Mouse (Mus musculus) urinary bladder, postnatal 10 days (tissue): ENCODE results near the gene Ifrd1.
A peak's percentile ranks its signal among the peaks of the same experiment; 100 is the strongest.
"Not testable (repeated sequence)": the region's sequence is repeated elsewhere in the genome, so short reads cannot be mapped to it uniquely, and the experiment has no call there.

Experiments
- DNase-seq: peaks from one replicate; pipeline ENCODE4 v3.0.0; 2022; ENCODE audit warnings: low spot score

Gene Ifrd1

GRCm38 (mm10) chr12:40248454-40249180, at the start of gene Ifrd1:
Gene Ifrd1, minus strand, starts transcription at chr12:40248504.
- DNase-seq, result no peak

GRCm38 (mm10) chr12:40286539-40286938, 38.2 kb upstream of the Ifrd1 start:
- no peak for DNase-seq

GRCm38 (mm10) chr12:40280596-40281325, 32.5 kb upstream of the Ifrd1 start:
- DNase-seq, result no peak

GRCm38 (mm10) chr12:40277581-40277980, 29.3 kb upstream of the Ifrd1 start:
- DNase-seq, result no peak

DNA sequence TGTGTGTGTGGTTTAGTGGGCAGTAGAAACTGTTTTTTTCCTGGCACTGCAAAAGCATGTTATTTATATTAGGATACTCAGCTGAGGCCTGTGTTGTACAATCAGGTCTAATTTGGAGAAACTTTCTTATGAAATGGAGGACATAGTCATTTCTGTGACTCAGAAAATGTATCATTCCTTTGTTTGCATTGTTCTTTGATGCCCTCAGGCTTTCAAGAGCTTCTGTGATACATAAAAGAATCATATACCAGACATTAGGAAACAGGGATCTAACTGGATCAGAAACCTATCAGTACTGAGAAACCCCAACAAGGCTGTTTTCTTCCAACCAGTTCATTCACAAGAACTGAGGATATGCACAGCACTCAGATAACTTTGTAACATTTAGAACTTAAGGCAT, 26.6 kb upstream of the Ifrd1 start:
- no peak for DNase-seq

DNA sequence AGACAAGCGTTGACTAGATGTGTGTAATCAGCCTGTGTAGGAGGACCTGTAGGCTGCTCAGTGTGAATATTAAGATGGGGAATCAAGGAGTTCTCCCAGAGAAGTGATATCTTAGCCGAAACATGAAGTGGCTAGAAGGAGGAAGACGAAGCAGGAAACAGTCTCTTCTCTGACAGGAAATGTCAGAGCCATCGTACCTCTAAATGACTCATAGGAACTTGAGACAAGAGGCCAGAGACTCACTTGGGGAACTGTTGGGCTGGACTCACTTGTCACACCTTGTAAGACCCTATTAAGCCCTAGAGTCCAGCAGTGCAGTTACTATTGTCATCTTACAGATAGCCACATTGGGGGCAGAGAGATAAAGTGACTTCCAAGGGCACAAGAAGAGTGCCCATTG, 25.0 kb upstream of the Ifrd1 start:
- no peak for DNase-seq

DNA sequence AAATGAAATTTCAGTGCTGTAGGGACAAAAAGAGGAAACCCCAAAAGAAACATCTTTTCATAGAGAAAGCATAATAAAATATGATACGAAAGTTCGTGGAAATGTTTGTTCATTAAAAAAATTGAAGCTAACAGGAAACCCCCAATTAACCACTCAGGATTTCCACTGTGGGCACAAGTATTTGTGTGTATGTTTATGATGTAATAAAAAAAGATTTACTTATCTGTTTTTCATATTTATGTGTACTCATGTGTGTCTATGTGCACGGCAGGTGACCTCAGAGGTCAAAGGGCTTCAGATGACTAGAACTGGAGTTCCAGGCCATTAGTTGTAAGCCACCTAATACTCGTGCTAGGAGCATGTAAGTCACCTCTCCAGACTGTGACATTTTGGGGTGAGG, 24.4 kb upstream of the Ifrd1 start:
- DNase-seq, result no peak

- no peak for DNase-seq
These were observed 20.0 kb upstream of the Ifrd1 start for GRCm38 (mm10) chr12:40268313-40268712.

DNA sequence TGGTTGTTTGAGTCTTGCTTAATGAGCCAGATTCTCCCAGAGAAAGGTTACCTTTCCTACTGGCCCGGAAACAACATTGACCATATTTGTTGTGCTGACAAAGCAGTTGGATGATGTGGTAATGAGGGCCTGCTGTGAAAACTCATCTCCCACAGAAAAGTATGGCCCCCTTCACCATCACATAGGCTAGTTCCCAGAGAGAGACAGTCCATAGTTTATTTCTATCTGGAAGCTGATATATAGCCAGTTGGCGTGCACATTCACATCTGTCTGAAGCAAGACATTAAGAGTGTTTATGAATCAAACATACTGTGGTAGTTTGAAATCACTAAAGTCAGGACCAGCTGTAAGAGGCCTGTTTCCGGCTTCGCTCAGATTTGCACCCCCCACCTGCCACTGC, 15.4 kb upstream of the Ifrd1 start:
- no peak for DNase-seq

- DNase-seq, result no peak
These were observed 14.7 kb upstream of the Ifrd1 start for GRCm38 (mm10) chr12:40263006-40263405.

GRCm38 (mm10) chr12:40258462-40259000, 10.2 kb upstream of the Ifrd1 start:
- no peak for DNase-seq

DNA sequence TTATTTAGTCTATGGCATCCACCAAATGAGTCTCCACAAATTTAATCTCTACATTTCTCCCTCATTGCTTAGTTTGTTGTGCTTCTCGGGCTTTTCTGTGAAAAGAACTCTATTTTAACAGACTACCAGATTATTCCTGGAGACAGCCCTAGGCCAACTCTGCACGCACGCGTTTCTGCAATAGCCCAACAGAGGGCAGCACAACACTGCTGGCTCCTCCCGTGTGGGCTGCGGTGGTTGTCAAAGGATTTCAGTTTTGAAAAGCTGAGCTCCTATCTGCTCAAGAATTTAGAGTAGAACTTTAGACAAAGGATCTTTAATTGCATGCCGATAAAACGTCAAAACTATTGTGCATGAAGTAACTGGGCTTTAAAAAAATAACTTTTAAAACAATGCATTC, 8.9 kb upstream of the Ifrd1 start:
- DNase-seq, result peak; percentile 26

DNA sequence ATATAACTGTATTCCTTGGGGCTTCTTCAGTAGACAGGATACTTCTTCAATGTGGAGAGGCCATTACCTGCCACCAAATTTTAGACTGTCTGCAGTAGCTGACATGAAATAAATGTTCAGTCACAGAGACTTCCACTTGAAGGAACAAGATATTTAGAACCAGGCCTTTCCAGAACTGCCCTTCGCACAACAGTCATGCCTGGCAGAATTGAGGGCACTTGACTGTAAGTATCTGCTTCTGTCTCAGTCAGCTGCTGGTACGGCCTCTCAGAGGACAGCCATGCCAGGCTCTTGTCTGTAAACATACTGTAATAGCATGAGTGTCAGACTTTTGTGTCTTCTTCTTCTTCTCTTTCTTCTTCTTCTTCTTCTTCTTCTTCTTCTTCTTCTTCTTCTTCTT, 8.2 kb upstream of the Ifrd1 start:
- DNase-seq, result no peak

- no peak for DNase-seq
These were observed 7.7 kb upstream of the Ifrd1 start for GRCm38 (mm10) chr12:40256033-40256432.

DNA sequence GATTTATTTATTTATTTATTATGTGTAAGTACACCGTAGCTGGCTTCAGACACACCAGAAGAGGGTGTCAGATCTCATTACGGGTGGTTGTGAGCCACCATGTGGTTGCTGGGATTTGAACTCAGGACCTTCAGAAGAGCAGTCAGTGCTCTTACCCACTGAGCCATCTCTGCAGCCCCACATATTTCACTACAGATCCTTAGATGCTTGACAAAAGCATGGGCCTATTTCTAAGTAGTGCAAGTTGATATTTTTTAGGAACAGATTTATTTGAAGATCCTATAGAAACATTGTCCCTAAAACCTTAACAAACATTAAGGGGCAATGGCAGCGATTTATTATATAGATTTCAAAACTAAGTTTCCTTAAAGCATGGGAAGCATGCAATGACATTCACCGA, 7.0 kb upstream of the Ifrd1 start:
- DNase-seq, result not testable (repeated sequence)

DNA sequence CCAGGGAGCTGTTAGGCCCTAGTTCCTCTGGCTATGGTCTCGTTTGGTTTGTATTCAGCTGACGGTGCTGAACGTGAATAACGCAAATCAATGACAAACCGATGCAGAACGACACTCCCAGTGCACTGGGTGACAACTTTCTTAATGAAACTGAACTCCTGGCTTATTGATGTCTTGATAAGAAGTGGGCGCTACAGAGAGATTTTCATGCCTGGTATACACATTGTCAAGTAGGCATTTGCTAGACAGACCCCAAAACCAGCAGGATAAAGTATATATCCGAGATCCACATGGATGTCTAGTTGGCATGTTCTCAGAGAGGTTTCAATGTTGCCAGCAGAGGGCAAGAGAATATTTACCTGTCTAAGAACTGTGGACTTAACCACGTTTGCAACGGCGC, 6.4 kb upstream of the Ifrd1 start:
- no peak for DNase-seq

DNA sequence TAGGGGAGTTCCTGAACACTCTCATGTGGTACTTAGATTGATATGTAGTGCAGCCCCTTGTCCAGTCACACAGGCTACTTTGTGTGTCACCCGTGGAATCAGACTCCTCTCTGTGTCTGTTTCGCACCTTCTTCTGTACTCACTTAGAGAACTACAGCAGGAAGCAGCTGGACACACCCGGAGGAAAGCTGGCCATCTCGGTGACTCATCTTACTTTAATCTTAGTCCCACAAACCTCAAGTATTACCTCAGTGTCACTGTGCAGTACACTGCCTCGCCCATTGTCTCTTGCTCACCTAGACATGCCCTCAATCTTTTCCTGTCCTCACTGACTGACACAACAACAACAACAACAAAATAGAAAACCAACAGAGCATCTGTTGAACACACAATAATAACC, 4.9 kb upstream of the Ifrd1 start:
- no peak for DNase-seq

DNA sequence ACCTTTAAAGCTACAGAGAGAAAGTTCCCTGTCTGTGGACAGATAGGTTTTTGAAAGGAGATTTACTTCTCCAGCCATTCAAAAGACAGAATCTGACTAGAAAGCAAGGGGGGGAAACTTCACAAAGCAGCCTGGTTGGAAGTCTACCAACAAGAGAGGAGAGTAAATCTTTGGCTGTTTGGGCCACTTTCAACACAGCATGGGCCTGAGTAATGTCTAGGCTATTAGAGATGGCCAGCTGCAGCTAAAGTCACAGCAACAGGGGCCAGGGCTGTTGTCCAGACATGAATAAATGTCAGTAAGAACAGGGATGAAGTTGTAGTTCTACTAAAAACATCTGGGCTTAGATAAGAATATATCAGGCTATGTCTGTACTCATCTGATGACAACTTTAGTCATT, 2.0 kb upstream of the Ifrd1 start:
- DNase-seq, result no peak

DNA sequence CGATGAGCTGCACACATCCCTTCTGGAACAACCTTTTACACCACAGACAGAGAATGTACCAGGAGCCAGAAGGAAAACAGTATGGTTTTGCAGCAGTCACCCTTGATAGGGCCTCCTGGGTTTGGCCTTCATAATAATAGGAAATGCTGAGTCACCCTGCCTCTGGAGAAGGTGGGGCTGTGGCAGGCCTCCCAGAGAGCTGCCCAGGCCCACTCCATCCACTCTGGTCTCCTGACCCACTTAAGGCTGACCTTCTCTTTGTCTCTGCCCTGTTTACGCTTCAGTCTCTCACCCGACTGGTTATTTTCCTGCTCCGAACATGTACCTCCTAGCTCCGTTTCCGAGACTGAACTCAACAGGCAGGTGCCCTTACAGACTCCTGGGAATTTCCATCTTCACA, 328 bp downstream of the Ifrd1 start:
- no peak for DNase-seq

- no peak for DNase-seq
These were observed 920 bp downstream of the Ifrd1 start for GRCm38 (mm10) chr12:40247384-40247783.

- DNase-seq, result no peak
These were observed 2.8 kb downstream of the Ifrd1 start for GRCm38 (mm10) chr12:40245434-40245970.

GRCm38 (mm10) chr12:40244926-40245325, 3.4 kb downstream of the Ifrd1 start:
- DNase-seq, result no peak

DNA sequence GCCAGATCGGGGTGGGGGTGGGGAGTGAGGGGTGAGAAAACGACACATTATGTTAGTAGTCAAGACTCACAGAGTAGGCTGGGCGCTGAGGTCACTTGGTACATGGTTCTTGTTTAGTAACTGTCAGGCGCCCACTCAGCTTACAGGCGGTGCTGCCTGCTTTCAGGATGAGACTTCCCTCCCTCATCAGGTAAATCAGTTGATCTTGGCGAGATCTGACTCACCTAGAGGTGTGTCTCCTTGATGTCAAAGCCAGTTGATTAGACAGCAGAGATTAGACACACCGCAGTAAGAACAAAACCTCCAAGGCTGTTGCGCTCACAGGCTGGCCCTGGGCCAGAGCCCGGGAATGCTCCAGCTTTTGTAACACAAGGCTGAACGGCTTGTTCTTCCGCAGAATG, 4.5 kb downstream of the Ifrd1 start:
- DNase-seq, result no peak
